Mouse (Mus musculus): Measurements from ENCODE around the gene Tldc1. TPM values are rescaled to one million over a fixed set of nuclear protein-coding genes. Genes with fewer than 3 reads are reported as not detected.

Gene Tldc1
- 12.8 TPM for polyA plus RNA-seq (2017; shearing (Covaris generic))

DNA sequence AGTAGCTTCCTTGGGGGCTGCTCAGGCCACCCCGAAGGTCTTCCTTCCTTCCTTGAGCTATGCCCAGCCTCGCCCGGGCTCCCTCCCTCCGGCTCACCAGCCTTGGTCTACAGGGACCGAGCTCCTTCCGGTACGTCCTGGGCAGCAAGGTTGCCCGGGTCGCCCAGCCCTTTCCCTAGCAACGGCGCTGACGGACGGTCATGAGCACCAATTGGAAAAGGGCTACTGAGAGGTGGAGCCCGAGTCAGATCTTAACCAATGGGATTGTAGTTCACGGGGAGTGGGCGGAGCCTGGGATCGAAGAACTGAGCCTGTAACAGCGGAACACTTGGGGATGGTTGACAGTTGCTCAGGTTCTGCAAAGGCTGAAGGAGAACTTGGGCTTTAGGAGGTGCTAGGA, at the start of gene Tldc1:
Gene Tldc1, minus strand, starts transcription at position 154 of the 400 bp plus-strand sequence.

Other genes with a start within 250 kb of the Tldc1 start
- 114 TPM for gene Mbtps1, start 219.7 kb downstream of the Tldc1 start, polyA plus RNA-seq (2017; shearing (Covaris generic))
- gene Hsdl1, start 203.2 kb downstream of the Tldc1 start, polyA plus RNA-seq (2017; shearing (Covaris generic)), result 93.8 TPM
- gene Dnaaf1, start 203.2 kb downstream of the Tldc1 start, polyA plus RNA-seq (2017; shearing (Covaris generic)), result not detected
- gene Taf1c, start 173.2 kb downstream of the Tldc1 start, polyA plus RNA-seq (2017; shearing (Covaris generic)), result 46.0 TPM
- not detected for gene Adad2, start 165.7 kb downstream of the Tldc1 start, polyA plus RNA-seq (2017; shearing (Covaris generic))
- not detected for gene Kcng4, start 142.7 kb downstream of the Tldc1 start, polyA plus RNA-seq (2017; shearing (Covaris generic))
- not detected for gene Wfdc1, start 112.1 kb downstream of the Tldc1 start, polyA plus RNA-seq (2017; shearing (Covaris generic))
- not detected for gene Atp2c2, start 78.4 kb downstream of the Tldc1 start, polyA plus RNA-seq (2017; shearing (Covaris generic))
- gene Cotl1, start 62.1 kb upstream of the Tldc1 start, polyA plus RNA-seq (2017; shearing (Covaris generic)), result 343 TPM
- 9.1 TPM for gene Klhl36, start 83.8 kb upstream of the Tldc1 start, polyA plus RNA-seq (2017; shearing (Covaris generic))
- 112 TPM for gene Usp10, start 131.9 kb upstream of the Tldc1 start, polyA plus RNA-seq (2017; shearing (Covaris generic))
- 10.1 TPM for gene Gm20388, start 132.4 kb upstream of the Tldc1 start, polyA plus RNA-seq (2017; shearing (Covaris generic))
- gene Crispld2, start 214.0 kb upstream of the Tldc1 start, polyA plus RNA-seq (2017; shearing (Covaris generic)), result 0.12 TPM